Mouse (Mus musculus): ENCODE data around the gene Gm10639. TPM values are rescaled to one million over a fixed set of nuclear protein-coding genes. Genes with fewer than 3 reads are reported as not detected.
"Not testable (repeated sequence)": the region's sequence is repeated elsewhere in the genome, so short reads cannot be mapped to it uniquely, and the experiment has no call there.

The Gm10639 gene
- polyA plus RNA-seq, 1 experiment from 2014 or later, result 0.42 TPM

- not testable (repeated sequence) for H3K4me2 ChIP-seq; H3K9me3 ChIP-seq; H3K4me3 ChIP-seq (replicated peaks); H3K27ac ChIP-seq; H3K27me3 ChIP-seq (replicated peaks); H3K4me1 ChIP-seq; H3K36me3 ChIP-seq; H3K9ac ChIP-seq
- ATAC-seq (ENCODE audit: insufficient read depth, low FRiP score, low read depth), result 0 out of 2 replicates have a peak, but pooled peaks have one; percentile 18
- 67% methylated on average over 1 of the region's 1 CpGs for WGBS
Observed at GRCm38 (mm10) chr9:78299143-78299542, 9.4 kb downstream of the Gm10639 start.

DNA sequence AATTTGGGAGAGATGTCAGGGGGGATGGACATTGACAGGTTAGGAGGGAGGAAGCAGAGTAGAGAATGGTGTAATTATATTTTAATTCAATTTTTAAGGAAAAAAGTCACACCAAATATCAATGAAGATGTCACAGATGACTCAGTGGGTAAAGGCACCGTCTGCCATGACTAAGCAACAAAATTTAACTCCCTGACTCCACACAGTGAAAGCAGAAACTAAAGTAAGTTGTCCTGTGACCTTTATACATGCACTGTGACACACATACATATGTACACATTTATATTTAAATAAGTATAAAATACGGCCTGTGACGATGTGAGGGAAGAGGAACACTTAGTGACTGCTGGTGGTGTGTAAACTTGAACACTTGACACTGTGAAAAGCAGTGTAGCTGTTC, 18.4 kb downstream of the Gm10639 start:
- H3K27me3 ChIP-seq (replicated peaks); H3K9ac ChIP-seq; H3K27ac ChIP-seq; H3K36me3 ChIP-seq; H3K4me3 ChIP-seq (replicated peaks); H3K4me1 ChIP-seq; H3K9me3 ChIP-seq; H3K4me2 ChIP-seq; ATAC-seq (ENCODE audit: insufficient read depth, low FRiP score, low read depth): not testable (repeated sequence)
- 71% methylated on average over 3 of the region's 3 CpGs for WGBS

DNA sequence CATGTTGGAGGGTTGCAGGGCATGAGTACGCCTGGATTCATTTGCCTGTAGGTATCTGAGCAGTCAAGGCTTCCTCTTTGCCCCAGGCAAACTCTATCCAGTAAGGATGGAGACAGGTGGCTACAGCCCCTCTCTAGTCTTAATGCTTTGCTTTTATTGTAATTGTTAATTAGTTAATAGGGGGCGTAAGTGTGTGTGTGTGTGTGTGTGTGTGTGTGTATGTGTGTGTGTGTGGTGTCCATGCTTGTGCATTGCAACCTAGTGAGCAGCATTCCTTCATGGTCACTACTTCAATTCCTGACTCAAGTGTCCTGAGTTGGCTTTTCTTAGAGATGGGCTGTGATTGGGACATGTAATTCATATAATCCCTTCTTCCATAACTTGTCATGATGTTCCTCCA, 25.0 kb downstream of the Gm10639 start, which contains the start of gene Omt2a:
Gene Omt2a, minus strand, starts transcription at position 101 of the 400 bp plus-strand sequence.
- ATAC-seq (ENCODE audit: insufficient read depth, low FRiP score, low read depth), result no peak
- H3K27ac ChIP-seq, result no peak within 1 kb of the TSS
- 80% methylated on average over 2 of the region's 2 CpGs for WGBS
- H3K36me3 ChIP-seq, result no peaks in the 10 kb centered on the region
- no peak within 1 kb of the TSS for H3K4me2 ChIP-seq
- H3K27me3 ChIP-seq (replicated peaks), result no peaks in the 10 kb centered on the region
- no peak within 1 kb of the TSS for H3K4me3 ChIP-seq (replicated peaks)
- H3K4me1 ChIP-seq, result no peaks in the 10 kb centered on the region
- H3K9me3 ChIP-seq, result no peaks in the 10 kb centered on the region
- no peak within 1 kb of the TSS for H3K9ac ChIP-seq

GRCm38 (mm10) chr9:78319499-78319898, 29.8 kb downstream of the Gm10639 start:
- H3K4me1 ChIP-seq, result no peaks in the 10 kb centered on the region
- no peak overlapping the region for H3K4me3 ChIP-seq (replicated peaks)
- no peaks in the 10 kb centered on the region for H3K36me3 ChIP-seq
- WGBS, result 21% methylated on average over 1 of the region's 1 CpGs
- H3K9me3 ChIP-seq, result no peaks in the 10 kb centered on the region
- H3K27ac ChIP-seq, result no peak overlapping the region
- H3K27me3 ChIP-seq (replicated peaks), result no peaks in the 10 kb centered on the region
- H3K9ac ChIP-seq, result no peak overlapping the region
- no peak overlapping the region for H3K4me2 ChIP-seq
- no peak for ATAC-seq (ENCODE audit: insufficient read depth, low FRiP score, low read depth)

GRCm38 (mm10) chr9:78327289-78327688, 37.6 kb downstream of the Gm10639 start, which contains the start of gene Omt2b:
Gene Omt2b, plus strand, starts transcription at chr9:78327589.
- ATAC-seq (ENCODE audit: insufficient read depth, low FRiP score, low read depth); H3K4me3 ChIP-seq (replicated peaks); H3K36me3 ChIP-seq; H3K27ac ChIP-seq; H3K9me3 ChIP-seq; H3K27me3 ChIP-seq (replicated peaks); H3K4me2 ChIP-seq; H3K9ac ChIP-seq; H3K4me1 ChIP-seq: not testable (repeated sequence)
- WGBS, result 91% methylated on average over 1 of the region's 1 CpGs

DNA sequence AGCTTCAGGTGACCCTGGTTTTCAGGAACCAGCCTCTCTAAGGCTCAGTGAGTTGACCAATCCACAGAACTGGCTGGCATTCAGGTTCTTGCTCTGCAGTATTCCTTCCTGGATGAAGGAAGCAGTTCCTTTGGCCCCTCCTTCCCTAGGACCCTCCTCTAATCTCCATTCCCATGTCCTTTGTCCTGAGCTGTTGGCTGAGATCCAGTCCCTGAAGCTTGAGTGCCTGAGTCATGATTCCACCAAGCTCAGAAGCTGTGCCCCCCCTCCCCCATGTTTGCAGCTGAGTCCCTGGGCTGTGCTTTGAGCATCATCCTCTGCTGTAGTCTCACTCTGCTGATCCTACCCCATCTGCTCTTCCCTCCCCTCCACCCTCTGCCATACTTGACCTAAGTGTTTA, 47.3 kb downstream of the Gm10639 start:
- H3K9ac ChIP-seq; H3K4me1 ChIP-seq; H3K9me3 ChIP-seq; H3K4me2 ChIP-seq; H3K4me3 ChIP-seq (replicated peaks); H3K27me3 ChIP-seq (replicated peaks); H3K27ac ChIP-seq; H3K36me3 ChIP-seq; ATAC-seq (ENCODE audit: insufficient read depth, low FRiP score, low read depth): not testable (repeated sequence)

- H3K27ac ChIP-seq; H3K36me3 ChIP-seq; H3K9ac ChIP-seq; H3K4me1 ChIP-seq; H3K9me3 ChIP-seq; H3K27me3 ChIP-seq (replicated peaks); ATAC-seq (ENCODE audit: insufficient read depth, low FRiP score, low read depth); H3K4me3 ChIP-seq (replicated peaks); H3K4me2 ChIP-seq: not testable (repeated sequence)
- WGBS, result 14% methylated on average over 8 of the region's 8 CpGs
Observed at GRCm38 (mm10) chr9:78340324-78340723, 50.6 kb downstream of the Gm10639 start.

DNA sequence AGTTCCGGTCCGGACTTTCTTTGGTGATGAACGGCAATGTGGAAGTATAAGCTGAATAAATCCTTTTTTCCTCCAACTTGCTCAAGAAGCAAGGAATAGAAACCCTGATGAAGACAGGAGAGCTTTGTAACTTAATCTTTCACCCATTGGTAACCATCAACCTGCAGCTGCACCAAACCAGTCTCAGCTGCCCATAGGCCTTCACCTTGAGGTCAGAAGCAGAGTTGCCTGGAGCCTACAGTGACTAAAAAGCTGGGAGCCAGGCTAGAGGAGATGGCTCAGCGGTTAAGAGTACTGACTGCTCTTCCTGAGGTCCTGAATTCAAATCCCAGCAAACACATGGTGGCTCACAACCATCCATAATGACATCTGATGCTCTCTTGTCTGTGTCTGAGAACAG, 52.8 kb downstream of the Gm10639 start:
- ATAC-seq (ENCODE audit: insufficient read depth, low FRiP score, low read depth); H3K36me3 ChIP-seq; H3K9ac ChIP-seq; H3K27me3 ChIP-seq (replicated peaks); H3K4me1 ChIP-seq; H3K4me3 ChIP-seq (replicated peaks); H3K27ac ChIP-seq; H3K9me3 ChIP-seq; H3K4me2 ChIP-seq: not testable (repeated sequence)
- WGBS, result 81% methylated on average over 4 of the region's 4 CpGs

GRCm38 (mm10) chr9:78343055-78343454, 53.3 kb downstream of the Gm10639 start:
- 84% methylated on average over 9 of the region's 9 CpGs for WGBS
- not testable (repeated sequence) for H3K9ac ChIP-seq; H3K4me1 ChIP-seq; H3K9me3 ChIP-seq; H3K27me3 ChIP-seq (replicated peaks); H3K4me3 ChIP-seq (replicated peaks); H3K27ac ChIP-seq; ATAC-seq (ENCODE audit: insufficient read depth, low FRiP score, low read depth); H3K4me2 ChIP-seq; H3K36me3 ChIP-seq

DNA sequence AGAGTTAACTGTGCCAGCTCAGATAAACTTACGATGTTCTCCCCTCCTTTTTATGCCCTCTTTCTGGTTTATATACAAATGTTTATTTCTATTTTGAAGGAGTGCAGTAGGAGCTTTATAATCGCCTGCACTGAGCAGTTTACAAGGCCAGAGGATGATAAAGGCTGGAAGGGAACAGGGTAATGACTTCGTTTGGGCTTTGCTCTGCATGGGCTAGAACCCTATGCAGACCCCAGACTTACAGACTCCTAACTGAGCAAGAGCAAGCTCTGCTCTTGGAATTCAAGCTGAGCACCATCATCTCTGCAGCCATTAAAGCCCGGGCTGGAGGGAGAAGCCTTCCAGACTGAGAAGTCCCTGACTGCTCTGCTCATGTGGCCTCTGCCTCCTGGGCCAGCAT, 55.5 kb downstream of the Gm10639 start:
- H3K27ac ChIP-seq; ATAC-seq (ENCODE audit: insufficient read depth, low FRiP score, low read depth); H3K9ac ChIP-seq; H3K4me1 ChIP-seq; H3K4me3 ChIP-seq (replicated peaks); H3K4me2 ChIP-seq; H3K9me3 ChIP-seq; H3K27me3 ChIP-seq (replicated peaks); H3K36me3 ChIP-seq: not testable (repeated sequence)
- 51% methylated on average over 4 of the region's 4 CpGs for WGBS

- Histone ChIP-seq H3K27ac (no peak overlapping the region), H3K27me3 (replicated peaks) (no peaks in the 10 kb centered on the region), H3K4me2 (no peak overlapping the region), H3K4me3 (replicated peaks) (no peak overlapping the region), H3K9me3 (no peaks in the 10 kb centered on the region), H3K36me3 (no peaks in the 10 kb centered on the region), H3K9ac (no peak overlapping the region), H3K4me1 (no peaks in the 10 kb centered on the region)
- WGBS, result 41% methylated on average over 3 of the region's 3 CpGs
- ATAC-seq (ENCODE audit: insufficient read depth, low FRiP score, low read depth), result peak; percentile 76
Observed at GRCm38 (mm10) chr9:78347004-78347403, 57.3 kb downstream of the Gm10639 start.

DNA sequence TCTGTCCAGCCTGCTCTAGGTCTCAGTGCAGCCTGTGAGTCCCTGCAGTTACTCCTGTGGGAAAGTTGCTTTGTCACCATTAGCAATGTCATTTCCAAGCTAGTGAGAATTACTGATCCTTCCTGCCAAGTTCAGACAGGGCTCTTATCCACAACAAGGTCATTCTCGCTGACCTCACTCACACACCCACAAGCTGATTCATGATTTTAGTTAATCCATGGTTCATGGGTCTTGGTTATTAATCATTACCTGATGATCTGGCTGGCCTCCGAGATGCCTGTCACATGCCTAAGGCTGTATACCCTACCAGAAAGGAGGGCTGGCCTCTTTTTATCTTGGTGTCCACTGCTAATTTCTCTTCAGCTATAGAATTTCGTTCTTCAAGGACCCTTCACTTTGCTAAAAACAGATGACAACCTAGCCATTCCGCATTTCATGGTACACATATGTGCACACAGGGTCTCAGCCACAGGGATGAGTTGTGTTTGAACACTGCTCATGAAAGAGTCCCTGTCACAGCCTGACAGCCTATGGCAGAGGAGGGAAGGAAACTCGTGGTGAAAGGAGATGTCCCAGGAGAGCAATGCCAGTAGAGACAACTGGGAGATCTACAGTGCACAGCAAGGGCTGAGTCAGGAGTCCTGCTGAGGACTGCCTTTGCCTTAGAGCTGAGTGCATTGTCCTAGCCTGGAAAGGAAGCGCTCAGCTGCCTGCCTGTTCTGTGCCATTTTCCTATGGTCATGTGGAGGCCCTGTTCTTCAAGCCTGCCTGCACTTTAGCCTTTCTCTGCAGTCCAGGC, 58.7 kb downstream of the Gm10639 start:
- not testable (repeated sequence) for H3K4me2 ChIP-seq; ATAC-seq (ENCODE audit: insufficient read depth, low FRiP score, low read depth); H3K9ac ChIP-seq; H3K27ac ChIP-seq; H3K9me3 ChIP-seq; H3K4me1 ChIP-seq; H3K27me3 ChIP-seq (replicated peaks); H3K4me3 ChIP-seq (replicated peaks); H3K36me3 ChIP-seq
- 51% methylated on average over 6 of the region's 6 CpGs for WGBS

DNA sequence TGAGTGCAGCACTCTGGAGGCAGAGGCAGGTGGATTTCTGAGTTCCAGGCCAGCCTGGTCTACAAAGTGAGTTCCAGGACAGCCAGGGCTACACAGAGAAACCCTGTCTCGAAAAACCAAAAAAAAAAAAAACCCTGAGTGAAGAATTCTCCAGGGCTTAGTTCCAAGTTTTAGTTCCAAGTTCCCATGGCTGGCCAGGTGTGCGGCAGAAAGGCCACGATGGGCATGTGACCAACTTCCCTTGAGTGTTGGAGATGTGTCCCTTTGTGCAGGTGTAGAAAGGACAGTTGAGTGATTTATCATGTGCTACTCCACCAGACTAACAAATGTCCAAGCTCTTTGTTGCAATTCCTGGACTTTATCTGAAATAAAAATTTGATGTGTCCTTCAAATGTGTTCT, 59.4 kb downstream of the Gm10639 start:
- H3K4me3 ChIP-seq (replicated peaks); ATAC-seq (ENCODE audit: insufficient read depth, low FRiP score, low read depth); H3K9me3 ChIP-seq; H3K27me3 ChIP-seq (replicated peaks); H3K9ac ChIP-seq; H3K36me3 ChIP-seq; H3K4me1 ChIP-seq; H3K27ac ChIP-seq; H3K4me2 ChIP-seq: not testable (repeated sequence)
- WGBS, result 75% methylated on average over 3 of the region's 3 CpGs
